Mouse (Mus musculus) cortical plate, adult 2 months (tissue): ENCODE data around the gene Slc41a2.

Experiments
- CTCF ChIP-seq: fragments of 200-500 bp; IDR thresholded peaks from 2 replicates; pipeline ENCODE4 v1.5.1; 2011; ENCODE audit warnings: mild to moderate bottlenecking, control low read depth, low read length; ENCODE audit not compliant: insufficient read depth; ENCODE audit errors: extremely low read depth
- POLR2A ChIP-seq: fragments of 200-500 bp; IDR thresholded peaks from 2 replicates; pipeline ENCODE4 v1.6.1; 2011; ENCODE audit warnings: mild to moderate bottlenecking, low read length, control low read depth; ENCODE audit not compliant: insufficient read depth; ENCODE audit errors: extremely low read depth

DNA sequence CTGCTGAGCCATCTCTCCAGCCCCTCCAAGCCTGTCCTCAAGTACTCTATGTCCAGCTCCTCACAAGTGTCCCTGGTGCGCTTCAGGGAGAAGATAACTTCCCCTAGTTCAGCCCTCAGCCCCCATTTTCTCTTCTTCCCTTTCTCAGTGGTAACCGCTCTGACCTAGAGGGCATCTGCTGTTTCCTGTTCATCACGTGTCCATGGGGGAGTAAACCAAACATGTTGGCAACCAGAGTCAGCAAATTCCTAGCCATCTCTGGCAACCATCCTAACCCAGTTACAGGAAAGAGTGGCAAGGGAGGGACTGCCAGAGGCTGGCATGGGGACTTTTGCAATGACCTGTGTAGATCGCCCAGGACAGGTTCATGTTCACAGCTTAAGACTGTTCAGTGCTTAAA lies 36.0 kb downstream of the Slc41a2 start:
- no peak for TF ChIP-seq CTCF
- TF ChIP-seq POLR2A = no peak
